Mouse (Mus musculus) CD4-positive, CD25-positive, alpha-beta regulatory T cell, adult 4 months (primary cell): ENCODE measurements around the gene Itpr1. TPM values are rescaled to one million over a fixed set of nuclear protein-coding genes. Genes with fewer than 3 reads are reported as not detected.

ENCODE experiments used
- ATAC-seq: one replicate; pipeline ENCODE4 v1.8.0; 2017
- polyA plus RNA-seq, 2 experiments: library from polyadenylated mRNA; unstranded; fragments of 100-300 nt; shearing (Covaris generic); gene quantifications; one replicate each; pipeline ENCODE4 v1.2.1; 2017

Itpr1 gene
- polyA plus RNA-seq, 2 experiments from 2014 or later: 15.1 to 24.4 TPM

- ATAC-seq: no peak
These were observed 236.0 kb downstream of the Itpr1 start for GRCm38 (mm10) chr6:108448864-108449263.

- no peak for ATAC-seq
These were observed 238.6 kb downstream of the Itpr1 start for GRCm38 (mm10) chr6:108451536-108451935.

GRCm38 (mm10) chr6:108453618-108454017, 240.7 kb downstream of the Itpr1 start:
- ATAC-seq: no peak

- ATAC-seq: peak; percentile 67
These were observed 241.4 kb downstream of the Itpr1 start for GRCm38 (mm10) chr6:108454061-108454891.

GRCm38 (mm10) chr6:108454979-108455836, 242.3 kb downstream of the Itpr1 start:
- no peak for ATAC-seq

- no peak for ATAC-seq
These were observed 243.6 kb downstream of the Itpr1 start for GRCm38 (mm10) chr6:108456231-108457062.

- no peak for ATAC-seq
These were observed 244.1 kb downstream of the Itpr1 start for GRCm38 (mm10) chr6:108457063-108457405.

GRCm38 (mm10) chr6:108457516-108458181, 244.8 kb downstream of the Itpr1 start:
- ATAC-seq: no peak

- no peak for ATAC-seq
These were observed 245.3 kb downstream of the Itpr1 start for GRCm38 (mm10) chr6:108458182-108458571.

- ATAC-seq: no peak
These were observed 245.9 kb downstream of the Itpr1 start for GRCm38 (mm10) chr6:108458826-108459225.

GRCm38 (mm10) chr6:108464308-108464979, 251.5 kb downstream of the Itpr1 start:
- ATAC-seq: no peak

GRCm38 (mm10) chr6:108465159-108465558, 252.3 kb downstream of the Itpr1 start:
- ATAC-seq: no peak

- ATAC-seq: peak; percentile 85
These were observed 253.2 kb downstream of the Itpr1 start for GRCm38 (mm10) chr6:108466061-108466531.

- no peak for ATAC-seq
These were observed 254.7 kb downstream of the Itpr1 start for GRCm38 (mm10) chr6:108467597-108467996.

- no peak for ATAC-seq
These were observed 255.4 kb downstream of the Itpr1 start for GRCm38 (mm10) chr6:108468226-108468825.

GRCm38 (mm10) chr6:108471878-108472277, 259.0 kb downstream of the Itpr1 start:
- ATAC-seq: no peak

- no peak for ATAC-seq
These were observed 259.9 kb downstream of the Itpr1 start for GRCm38 (mm10) chr6:108472748-108473147.

GRCm38 (mm10) chr6:108476797-108477235, 263.9 kb downstream of the Itpr1 start:
- ATAC-seq: peak; percentile 67

GRCm38 (mm10) chr6:108477602-108478001, 264.7 kb downstream of the Itpr1 start:
- peak; percentile 16 for ATAC-seq

GRCm38 (mm10) chr6:108481190-108481589, 268.3 kb downstream of the Itpr1 start:
- no peak for ATAC-seq

- ATAC-seq: peak; percentile 76
These were observed 269.6 kb downstream of the Itpr1 start for GRCm38 (mm10) chr6:108482464-108482863.
